Mouse (Mus musculus) embryonic facial prominence, embryonic 15.5 days (tissue): Measurements from ENCODE around the gene Rest. TPM values are rescaled to one million over a fixed set of nuclear protein-coding genes. Genes with fewer than 3 reads are reported as not detected.

Source experiments
- ATAC-seq: fragments of 200-750 bp; cut with Nextera tagmentation; 2 replicates; pipeline ENCODE4 v1.8.0; 2017; ENCODE audit warnings: low read depth, moderate TSS enrichment; ENCODE audit not compliant: insufficient number of reproducible peaks, low FRiP score, low TSS enrichment
- H3K27ac ChIP-seq: fragments of 300-500 bp; sonication (generic); replicated peaks from 2 replicates; pipeline ENCODE4 v1.5.1; 2015; ENCODE audit warnings: mild to moderate bottlenecking, inconsistent platforms
- H3K27me3 ChIP-seq: fragments of 300-500 bp; sonication (generic); 2 replicates; pipeline ENCODE4 v1.6.1; 2015; ENCODE audit warnings: inconsistent platforms
- H3K36me3 ChIP-seq: fragments of 300-500 bp; sonication (generic); 2 replicates; pipeline ENCODE4 v1.6.1; 2015; ENCODE audit warnings: mild to moderate bottlenecking, inconsistent platforms
- H3K4me1 ChIP-seq: fragments of 300-500 bp; sonication (generic); 2 replicates; pipeline ENCODE4 v1.6.1; 2015; ENCODE audit warnings: inconsistent platforms
- H3K4me2 ChIP-seq: fragments of 300-500 bp; sonication (generic); replicated peaks from 2 replicates; pipeline ENCODE4 v1.6.1; 2015; ENCODE audit warnings: mild to moderate bottlenecking, inconsistent platforms
- H3K4me3 ChIP-seq: fragments of 300-500 bp; sonication (generic); replicated peaks from 2 replicates; pipeline ENCODE4 v1.5.1; 2015; ENCODE audit warnings: mild to moderate bottlenecking, inconsistent platforms
- H3K9ac ChIP-seq: fragments of 300-500 bp; sonication (generic); 2 replicates; pipeline ENCODE4 v1.6.1; 2015; ENCODE audit warnings: inconsistent platforms
- H3K9me3 ChIP-seq: fragments of 300-500 bp; sonication (generic); replicated peaks from 2 replicates; pipeline ENCODE4 v1.6.1; 2016; ENCODE audit warnings: inconsistent platforms
- WGBS: fragments of 180-500 bp; shearing (Covaris S2); methylation state at CpG from one replicate; pipeline ENCODE4 v1.1.7; 2015; 5-methylcytosine and 5-hydroxymethylcytosine counted together
- microRNA-seq: library from miRNA; unstranded; fragments of <30 nt; microRNA quantifications from one replicate; pipeline ENCODE4, GENCODE M21; 2016; ENCODE audit warnings: borderline number of aligned reads
- polyA plus RNA-seq: library from polyadenylated mRNA; unstranded; fragments of >200 nt; fragmentation: Nextera tagmentation; extraction: Ambion mirVana; gene quantifications from 2 replicates; pipeline ENCODE4 v1.2.1, GENCODE M21; 2015

Rest gene
- polyA plus RNA-seq, 1 experiment from 2014 or later, result 36.3 TPM

DNA sequence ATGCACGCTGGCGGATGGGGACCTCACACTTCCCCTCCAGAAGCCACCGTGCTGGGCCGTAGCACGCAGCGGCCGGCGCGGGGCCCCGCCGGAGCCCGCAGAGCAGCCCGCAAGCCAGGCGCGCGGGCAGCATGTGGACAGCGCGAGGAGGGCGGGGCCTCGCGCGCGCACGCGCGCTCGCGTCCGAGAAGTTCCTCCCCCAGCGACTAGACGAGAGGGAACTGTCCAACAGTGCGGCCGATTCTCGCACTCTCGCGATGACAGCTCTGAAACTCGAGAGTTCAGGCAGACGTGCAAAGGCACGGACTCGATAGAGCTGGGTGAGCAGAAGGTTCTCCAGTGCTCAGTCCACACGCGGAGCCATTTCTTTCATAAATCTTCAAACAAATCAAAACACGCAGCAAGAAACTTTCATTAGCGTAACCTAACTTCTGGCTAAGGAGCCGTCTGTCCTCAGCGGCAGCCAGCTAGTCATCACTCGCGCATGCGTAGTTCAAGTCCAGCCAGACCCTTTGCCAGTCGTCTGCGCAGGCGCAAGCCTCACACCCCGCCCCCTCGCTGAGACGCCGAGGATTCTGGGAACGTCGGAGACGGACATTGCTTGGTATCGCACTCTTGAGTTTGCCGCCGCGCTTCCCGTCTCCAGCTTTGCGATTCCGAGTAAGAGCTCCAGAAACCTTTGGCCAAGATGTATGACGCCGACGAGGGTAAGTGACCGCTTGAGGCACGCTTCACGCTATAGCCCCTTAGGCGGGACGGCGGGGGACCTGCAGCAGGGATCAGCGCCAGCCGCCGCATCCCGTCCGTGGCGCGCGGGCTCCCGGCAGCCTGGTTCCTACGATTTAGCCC, 44.9 kb downstream of the Rest start, which contains the start of the genes Noa1 and Polr2b:
Noa1 (minus strand) TSS at position 161 of the 849 bp plus-strand sequence.
Polr2b (plus strand) TSS at position 224 of the 849 bp plus-strand sequence.
- H3K4me3 ChIP-seq, result peak within 1 kb of the TSS; percentile 79
- H3K36me3 ChIP-seq, result peaks cover 31% of the 10 kb centered on the region
- no peaks in the 10 kb centered on the region for H3K9me3 ChIP-seq
- H3K4me1 ChIP-seq, result peaks cover 22% of the 10 kb centered on the region
- no peaks in the 10 kb centered on the region for H3K27me3 ChIP-seq
- WGBS, result under 1% methylated on average over 85 of the region's 85 CpGs
- H3K4me2 ChIP-seq, result peak within 1 kb of the TSS; percentile 99
- H3K9ac ChIP-seq, result peak within 1 kb of the TSS; percentile 83
- peak within 1 kb of the TSS; percentile 97 for H3K27ac ChIP-seq
- ATAC-seq, result peak; percentile 96

DNA sequence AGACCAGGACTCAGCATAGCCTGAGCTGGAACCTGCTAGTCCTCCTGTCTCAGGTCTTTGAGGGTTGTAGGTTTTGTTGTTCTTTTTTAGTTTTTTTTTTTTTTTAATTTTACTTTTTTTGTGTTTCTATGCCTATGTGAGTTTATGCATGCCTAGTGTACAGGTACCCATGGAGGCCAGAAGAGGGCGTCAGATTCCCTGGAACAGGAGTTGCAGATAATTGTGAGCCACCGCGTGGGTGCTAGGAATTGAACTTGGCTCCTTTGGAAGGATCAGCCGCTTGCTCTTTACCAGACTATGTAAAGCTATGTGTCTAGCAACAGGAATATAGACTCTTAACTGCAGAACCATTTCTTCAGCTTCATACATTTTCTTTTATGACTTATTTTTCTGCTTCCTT, 48.9 kb downstream of the Rest start:
- Histone ChIP-seq H3K9ac (no peak overlapping the region), H3K27me3 (no peaks in the 10 kb centered on the region), H3K4me1 (peaks cover 8% of the 10 kb centered on the region; the same call in 1 of the 2 replicates), H3K27ac (no peak overlapping the region), H3K36me3 (peaks cover 44% of the 10 kb centered on the region), H3K4me3 (no peak overlapping the region), H3K9me3 (no peaks in the 10 kb centered on the region), H3K4me2 (no peak overlapping the region)
- WGBS, result 91% methylated on average over 4 of the region's 4 CpGs
- ATAC-seq, result no peak

DNA sequence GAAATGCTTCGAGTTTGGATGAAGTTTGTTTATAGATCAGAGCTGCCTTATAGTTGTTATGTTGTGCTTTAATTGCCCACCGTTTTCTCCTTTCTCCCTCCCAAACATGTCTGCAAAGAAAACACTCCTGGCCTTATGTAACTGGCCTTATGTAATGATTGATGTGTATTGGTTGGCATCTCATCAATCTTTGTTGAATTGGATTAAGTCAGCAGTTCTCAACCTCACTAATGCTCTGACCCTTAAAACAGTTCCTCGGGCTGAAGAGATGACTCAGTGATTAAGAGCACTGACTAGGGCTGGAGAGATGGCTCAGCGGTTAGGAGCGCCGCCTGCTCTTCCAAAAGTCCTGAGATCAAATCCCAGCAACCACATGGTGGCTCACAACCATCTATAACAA, 49.7 kb downstream of the Rest start:
- Histone ChIP-seq H3K27me3 (no peaks in the 10 kb centered on the region), H3K4me3 (no peak overlapping the region), H3K27ac (no peak overlapping the region), H3K4me1 (peaks cover 6% of the 10 kb centered on the region; the same call in 1 of the 2 replicates), H3K36me3 (peaks cover 48% of the 10 kb centered on the region), H3K4me2 (no peak overlapping the region), H3K9me3 (no peaks in the 10 kb centered on the region), H3K9ac (no peak overlapping the region)
- WGBS, result 92% methylated on average over 6 of the region's 6 CpGs
- ATAC-seq, result no peak

DNA sequence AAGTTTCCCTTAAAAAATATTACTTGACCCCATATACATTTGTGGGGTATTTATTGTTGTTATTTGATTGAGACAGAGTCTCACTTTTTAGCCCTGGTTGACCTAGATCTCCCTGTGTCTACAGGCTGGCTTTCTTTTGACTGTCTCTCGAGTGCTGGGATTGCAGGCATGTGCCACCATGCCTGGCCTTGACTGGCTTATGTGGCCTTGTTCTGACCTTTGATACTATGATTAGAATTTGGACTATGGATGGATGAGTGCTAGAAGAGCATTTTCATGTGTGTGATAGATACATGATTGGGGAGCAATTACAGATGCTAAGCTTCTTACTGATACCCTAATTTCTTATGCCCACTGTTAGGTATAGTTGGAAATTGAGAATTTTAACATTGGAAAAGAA, 59.6 kb downstream of the Rest start:
- no peaks in the 10 kb centered on the region for H3K4me1 ChIP-seq
- H3K9ac ChIP-seq, result no peak overlapping the region
- no peak for ATAC-seq
- H3K27ac ChIP-seq, result no peak overlapping the region
- 78% methylated on average over 1 of the region's 1 CpGs for WGBS
- no peaks in the 10 kb centered on the region for H3K27me3 ChIP-seq
- no peak overlapping the region for H3K4me3 ChIP-seq
- no peak overlapping the region for H3K4me2 ChIP-seq
- no peaks in the 10 kb centered on the region for H3K9me3 ChIP-seq
- H3K36me3 ChIP-seq, result peaks cover 86% of the 10 kb centered on the region

DNA sequence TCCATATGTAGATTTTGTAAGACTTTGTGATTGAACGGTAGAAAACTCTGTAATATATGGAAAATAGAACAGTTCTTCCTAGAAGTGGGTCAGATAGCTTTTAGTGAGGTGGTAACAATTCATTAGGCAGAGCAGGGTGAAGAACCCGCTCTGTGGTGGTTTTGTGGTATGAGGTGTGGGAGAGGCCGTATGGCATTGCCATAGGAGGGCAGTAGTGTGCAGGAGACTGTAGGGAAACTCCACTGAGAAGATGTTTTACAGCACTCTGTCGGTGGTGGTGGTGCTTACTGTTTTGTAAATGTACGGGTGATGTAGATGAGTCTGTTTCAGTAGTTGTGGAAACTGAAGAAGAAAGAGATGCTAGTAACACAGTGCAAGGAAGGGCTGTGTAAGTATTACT, 64.9 kb downstream of the Rest start:
- no peak for ATAC-seq
- Histone ChIP-seq H3K9ac (no peak overlapping the region), H3K36me3 (peaks cover 81% of the 10 kb centered on the region), H3K4me2 (no peak overlapping the region), H3K4me3 (no peak overlapping the region), H3K9me3 (no peaks in the 10 kb centered on the region), H3K4me1 (no peaks in the 10 kb centered on the region), H3K27ac (no peak overlapping the region), H3K27me3 (no peaks in the 10 kb centered on the region)
- WGBS, result 78% methylated on average over 5 of the region's 5 CpGs

Small RNA genes within 50 kb of the gene (microRNA-seq; reads per million reads assigned to microRNA genes)
- not detected for gene Mir5098

Other genes with a start within 250 kb of the Rest start
- gene Thegl, start 249.5 kb upstream of the Rest start, polyA plus RNA-seq, result 0.59 and 1.2 TPM in 2 replicates
- 3.5 and 4.7 TPM in 2 replicates for gene Hopx, start 150.4 kb upstream of the Rest start, polyA plus RNA-seq
- 1.6 and 2.0 TPM in 2 replicates for gene Spink2, start 54.0 kb upstream of the Rest start, polyA plus RNA-seq
- gene Noa1, start 44.6 kb downstream of the Rest start, polyA plus RNA-seq, result 30.5 and 31.1 TPM in 2 replicates
- gene Polr2b, start 44.7 kb downstream of the Rest start, polyA plus RNA-seq, result 52.2 and 53.8 TPM in 2 replicates
- gene Igfbp7, start 142.6 kb downstream of the Rest start, polyA plus RNA-seq, result 107 and 116 TPM in 2 replicates